Mouse (Mus musculus) common myeloid progenitor, adult 5-6 weeks (primary cell): Measurements from ENCODE around the gene Erg. TPM values are rescaled to one million over a fixed set of nuclear protein-coding genes. Genes with fewer than 3 reads are reported as not detected.

Experiments used
- ATAC-seq: replicated peaks from 2 replicates; pipeline ENCODE4 v1.8.0; 2016; ENCODE audit warnings: low read depth, mild to moderate bottlenecking, moderate TSS enrichment, inconsistent platforms; ENCODE audit not compliant: poor library complexity, severe bottlenecking
- total RNA-seq: library from RNA; stranded (forward); fragments of 200-1000, 187-1606 nt; gene quantifications from 2 replicates; pipeline ENCODE4 v1.2.3, GENCODE M21; 2017

Erg gene
- total RNA-seq, 1 experiment from 2014 or later: 118 TPM

DNA sequence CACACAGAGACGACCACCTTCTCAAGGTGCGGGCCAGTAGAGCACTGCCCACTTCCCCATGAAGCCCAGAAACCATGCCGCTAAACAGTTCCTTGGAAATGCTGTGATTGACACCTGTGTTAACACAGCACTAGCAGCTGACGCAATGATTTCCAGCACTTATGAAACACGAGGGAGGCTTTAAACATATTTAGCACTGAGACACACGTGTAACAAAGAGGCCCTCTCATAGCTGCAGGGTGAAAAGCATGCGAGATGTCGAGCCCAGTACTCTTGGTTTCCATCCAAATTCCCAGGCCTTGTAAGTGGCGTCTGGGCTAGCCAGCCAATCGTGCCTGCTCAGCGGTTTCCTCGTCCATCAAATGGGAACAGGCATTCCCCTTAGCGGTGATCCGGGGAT, 178.3 kb downstream of the Erg start:
- no peak for ATAC-seq

GRCm38 (mm10) chr16:95405496-95405895, 180.9 kb downstream of the Erg start:
- peak; percentile 46; the same call in 1 of the 2 replicates for ATAC-seq

DNA sequence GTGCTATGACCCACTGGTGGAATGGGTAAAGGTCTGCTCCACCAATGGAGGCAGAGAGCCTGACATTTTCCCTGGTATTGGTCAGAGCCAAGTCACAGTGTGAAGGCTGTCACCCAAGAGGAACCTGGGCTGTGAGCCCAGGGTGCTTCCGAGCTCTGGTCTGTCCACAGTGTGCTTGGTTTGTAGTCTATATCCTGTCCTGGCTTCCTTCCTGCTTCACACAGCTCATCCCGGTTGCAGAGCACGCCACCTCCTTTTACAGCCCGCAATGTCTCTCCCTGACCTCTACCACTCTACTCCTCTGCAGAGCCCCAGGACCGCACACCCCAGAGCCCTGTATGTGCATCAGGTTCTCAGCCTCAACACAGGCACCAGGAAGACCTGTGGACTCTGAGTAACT, 182.9 kb downstream of the Erg start:
- peak; percentile 64 for ATAC-seq

GRCm38 (mm10) chr16:95401869-95402268, 184.5 kb downstream of the Erg start:
- ATAC-seq: peak; percentile 36; the same call in 1 of the 2 replicates

DNA sequence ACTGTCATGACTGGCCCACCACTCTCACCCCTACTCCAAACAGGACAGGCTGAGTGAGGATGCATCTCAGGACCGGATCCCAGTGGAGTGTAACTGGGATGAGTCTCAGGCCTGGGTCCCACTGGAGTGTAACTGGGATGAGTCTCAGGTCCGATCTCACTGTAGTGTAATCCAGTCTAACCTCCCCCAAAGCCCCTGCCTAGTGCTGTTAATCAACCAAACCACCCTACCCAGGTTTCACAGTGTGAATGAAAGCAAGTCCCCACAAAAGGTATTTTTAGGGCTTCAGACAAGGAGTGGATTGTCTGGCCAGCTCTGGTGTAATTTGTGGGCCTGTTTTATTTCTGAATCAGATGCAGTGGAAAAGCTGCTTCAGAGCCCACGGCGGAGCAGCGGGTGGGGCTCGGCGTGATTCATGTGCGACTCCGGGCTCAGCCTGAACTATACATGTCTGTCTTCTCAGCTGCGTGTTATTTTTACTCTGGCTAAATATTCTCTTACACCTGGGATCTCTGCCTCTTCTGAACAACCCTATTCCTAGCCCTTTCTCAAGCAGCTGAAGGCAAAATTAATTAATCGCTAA, 187.5 kb downstream of the Erg start:
- ATAC-seq: no peak

DNA sequence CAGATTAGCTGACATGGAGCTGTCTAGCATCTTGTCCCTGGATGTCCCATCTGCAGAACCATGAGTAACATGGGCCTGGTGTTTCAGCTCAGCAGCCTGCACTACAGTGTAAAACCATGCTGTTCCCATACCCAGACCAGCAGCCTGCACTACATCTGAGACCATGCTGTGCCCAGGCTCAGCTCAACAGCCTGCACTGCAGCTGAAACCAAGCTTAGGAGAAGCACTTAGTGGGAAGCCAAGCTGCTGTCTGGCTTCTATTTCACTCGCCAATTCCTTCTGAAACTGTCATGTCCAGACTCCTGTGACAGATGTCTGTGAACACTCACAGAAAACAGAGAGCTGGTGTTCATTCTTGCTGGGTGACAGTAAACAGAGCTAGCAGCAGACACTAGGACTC, 195.6 kb downstream of the Erg start:
- no peak for ATAC-seq

- no peak for ATAC-seq
Measured at GRCm38 (mm10) chr16:95388811-95389529, 197.4 kb downstream of the Erg start.

DNA sequence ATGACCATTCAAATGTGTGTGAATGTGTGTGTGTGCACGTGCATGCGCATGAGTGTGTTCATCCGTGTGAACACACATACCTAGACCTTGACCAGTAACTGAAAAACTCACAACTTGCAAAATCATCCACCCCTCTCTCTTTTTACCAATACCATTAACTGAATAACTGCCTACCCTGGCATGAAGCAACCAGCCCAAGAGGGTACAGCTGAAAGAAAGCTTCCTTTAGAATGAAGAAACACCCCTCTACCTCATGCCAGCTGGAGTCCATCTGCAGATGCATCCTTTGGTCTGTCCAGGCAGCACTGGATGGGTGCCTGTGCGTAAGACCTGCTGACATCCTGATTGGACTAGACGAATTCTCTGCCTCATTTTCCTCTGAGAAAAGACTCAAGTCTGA, 198.1 kb downstream of the Erg start:
- ATAC-seq: no peak

DNA sequence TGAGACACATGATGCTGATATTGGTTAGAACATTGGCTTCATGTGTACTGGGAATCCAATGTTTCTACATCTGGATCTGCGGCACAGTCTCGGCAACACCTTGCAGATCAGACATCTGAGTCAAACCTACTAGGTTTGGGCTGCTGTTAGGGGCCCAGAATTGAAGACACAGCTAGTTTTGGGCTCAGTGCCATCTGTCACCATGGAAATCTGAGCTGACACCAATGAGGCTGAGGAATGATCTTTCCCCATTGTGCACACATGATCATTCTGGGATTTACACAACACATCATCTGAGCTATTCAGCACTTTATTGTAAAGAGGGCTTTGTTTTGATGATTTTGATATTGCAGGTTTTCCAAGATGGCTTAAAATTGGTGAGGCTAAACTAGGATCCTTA, 199.4 kb downstream of the Erg start:
- no peak for ATAC-seq

GRCm38 (mm10) chr16:95385299-95385973, 201.0 kb downstream of the Erg start:
- ATAC-seq: peak; percentile 55

DNA sequence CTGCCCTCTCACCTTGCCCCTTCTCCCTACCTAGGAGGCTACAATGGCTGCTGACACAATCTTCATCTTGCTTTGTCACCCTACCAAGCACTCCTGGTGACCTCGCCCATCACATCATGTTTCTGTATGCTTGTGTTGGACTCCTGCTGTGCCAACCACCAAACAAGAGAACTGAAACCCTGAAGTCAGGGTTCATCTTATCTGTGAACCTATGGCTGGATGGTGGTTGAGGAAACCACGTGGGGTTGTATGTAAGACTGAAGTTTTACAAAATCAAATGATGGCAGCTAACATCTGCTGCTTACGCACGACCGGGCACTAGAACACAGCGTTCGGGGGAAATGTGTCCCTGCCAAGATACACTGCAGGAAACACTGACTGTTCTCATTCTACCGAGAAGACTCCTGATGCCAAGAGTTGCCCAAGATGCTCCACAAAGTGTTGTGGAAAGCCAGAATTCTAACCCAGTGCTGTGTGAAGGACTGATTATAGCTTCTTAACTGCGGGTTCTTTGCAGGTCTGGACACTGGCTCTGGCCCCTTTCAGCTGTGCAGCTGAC, 201.7 kb downstream of the Erg start:
- peak; percentile 31 for ATAC-seq

- ATAC-seq: no peak
Measured at GRCm38 (mm10) chr16:95382251-95382650, 204.1 kb downstream of the Erg start.

- no peak for ATAC-seq
Measured at GRCm38 (mm10) chr16:95376834-95377233, 209.6 kb downstream of the Erg start.

- ATAC-seq: no peak
Measured at GRCm38 (mm10) chr16:95376364-95376763, 210.0 kb downstream of the Erg start.

GRCm38 (mm10) chr16:95374646-95375045, 211.7 kb downstream of the Erg start:
- no peak; the same call in 1 of the 2 replicates for ATAC-seq

- no peak for ATAC-seq
Measured at GRCm38 (mm10) chr16:95372960-95373359, 213.4 kb downstream of the Erg start.

GRCm38 (mm10) chr16:95371713-95372112, 214.7 kb downstream of the Erg start:
- ATAC-seq: no peak

GRCm38 (mm10) chr16:95366989-95367765, 219.2 kb downstream of the Erg start:
- 0 out of 2 replicates have a peak, but pooled peaks have one; percentile 25 for ATAC-seq

DNA sequence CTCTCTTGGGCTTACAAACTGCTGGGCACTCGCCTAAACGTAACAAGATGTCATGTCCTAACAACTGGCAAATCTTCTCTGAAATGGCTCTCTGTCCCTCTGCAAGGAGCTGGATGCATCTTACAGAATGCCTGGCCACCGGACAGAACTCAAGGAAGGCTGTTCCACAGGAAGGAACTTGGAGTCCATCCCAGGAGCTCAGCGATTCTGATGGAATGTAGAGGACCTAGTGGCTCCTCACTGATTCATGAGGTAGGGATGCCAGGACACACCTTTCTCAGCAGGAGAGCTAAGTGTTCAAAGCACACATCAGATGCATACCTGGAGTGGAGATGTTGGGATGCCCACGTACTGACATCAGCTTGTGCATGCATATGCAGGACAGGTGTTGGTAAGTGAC, 221.2 kb downstream of the Erg start:
- ATAC-seq: no peak
